Mouse (Mus musculus): ENCODE measurements around the gene Cxcl5. TPM values are rescaled to one million over a fixed set of nuclear protein-coding genes. Genes with fewer than 3 reads are reported as not detected.

Gene Cxcl5
- 0.35 TPM in 1 of 2 replicates, not detected in the other for polyA plus RNA-seq (2012; ENCODE audit: insufficient read depth, insufficient read length, missing spikeins)

DNA sequence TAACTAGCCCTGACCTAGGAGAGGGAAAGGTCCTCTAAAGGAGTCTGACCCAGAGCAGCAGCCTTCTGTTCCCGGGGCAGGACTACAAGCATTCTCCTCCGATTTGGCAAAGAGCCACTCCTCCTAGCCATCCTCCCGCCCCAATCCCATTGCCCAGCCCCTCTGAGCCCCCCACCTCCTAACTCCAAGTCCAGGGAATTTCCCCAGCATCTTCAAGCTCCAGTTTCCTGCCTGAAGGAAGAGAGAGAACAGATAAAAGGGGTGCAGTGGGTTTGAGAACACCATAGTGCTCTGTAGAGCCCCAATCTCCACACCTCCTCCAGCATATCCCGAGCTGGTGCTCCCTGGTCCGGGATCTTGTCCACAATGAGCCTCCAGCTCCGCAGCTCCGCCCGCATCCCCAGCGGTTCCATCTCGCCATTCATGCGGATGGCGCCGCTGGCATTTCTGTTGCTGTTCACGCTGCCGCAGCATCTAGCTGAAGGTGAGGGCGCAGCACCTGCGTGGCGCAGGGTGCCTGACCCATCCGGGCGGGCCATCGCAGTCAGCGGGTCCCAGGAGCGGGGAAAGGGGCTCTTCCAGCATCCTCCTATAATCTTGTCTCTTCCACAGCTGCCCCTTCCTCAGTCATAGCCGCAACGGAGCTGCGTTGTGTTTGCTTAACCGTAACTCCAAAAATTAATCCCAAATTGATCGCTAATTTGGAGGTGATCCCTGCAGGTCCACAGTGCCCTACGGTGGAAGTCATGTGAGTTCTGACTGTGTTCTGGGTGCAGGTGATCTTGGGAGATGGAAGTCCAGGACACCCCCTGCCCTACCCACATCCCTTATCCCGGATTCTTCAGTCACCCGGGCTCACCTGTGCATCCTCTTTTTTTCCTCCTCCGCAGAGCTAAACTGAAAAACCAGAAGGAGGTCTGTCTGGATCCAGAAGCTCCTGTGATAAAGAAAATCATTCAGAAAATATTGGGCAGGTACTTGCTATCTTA lies at the start of gene Cxcl5:
TSS of gene Cxcl5 (plus strand) at position 284 of the 989 bp plus-strand sequence.
- Histone ChIP-seq H3K4me1 (ENCODE audit: control insufficient read depth, insufficient read depth, low read length) (peaks cover 10% of the 10 kb centered on the region), H3K27ac (ENCODE audit: insufficient read depth, low read depth, low read length) (peak within 1 kb of the TSS; percentile 17; the same call in 1 of the 2 replicates), H3K4me3 (ENCODE audit: insufficient read depth, low read length) (no peak within 1 kb of the TSS)
- TF ChIP-seq POLR2A (IDR thresholded peaks at IDR 0.05; ENCODE audit: borderline replicate concordance, low read depth, low read length) (no peak), CTCF (IDR thresholded peaks at IDR 0.05; ENCODE audit: low read depth, low read length) (no peak)

DNA sequence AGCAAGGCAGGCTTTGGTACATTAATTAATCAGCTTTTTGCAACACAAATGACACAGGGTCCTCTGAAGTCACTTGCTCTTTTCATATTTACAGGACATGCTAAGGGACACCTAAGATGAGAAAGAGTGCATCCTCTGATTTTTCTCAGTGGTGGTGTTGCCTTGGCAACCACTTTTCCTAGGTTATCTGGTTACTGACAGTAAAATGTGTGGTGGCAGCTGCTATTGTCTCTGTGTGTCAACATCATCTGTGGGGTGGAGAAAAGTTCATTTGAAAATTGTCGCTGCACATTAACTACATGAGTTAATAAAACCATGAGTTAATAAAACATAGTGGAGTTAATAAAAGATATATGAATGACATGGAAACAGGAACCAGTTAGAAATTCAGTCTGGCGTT lies 47.8 kb upstream of the Cxcl5 start:
- Histone ChIP-seq H3K27ac (ENCODE audit: insufficient read depth, low read depth, low read length) (no peak overlapping the region), H3K4me3 (ENCODE audit: insufficient read depth, low read length) (no peak overlapping the region), H3K4me1 (ENCODE audit: control insufficient read depth, insufficient read depth, low read length) (no peaks in the 10 kb centered on the region)
- no peak for TF ChIP-seq POLR2A (IDR thresholded peaks at IDR 0.05; ENCODE audit: borderline replicate concordance, low read depth, low read length)
- TF ChIP-seq CTCF (IDR thresholded peaks at IDR 0.05; ENCODE audit: low read depth, low read length): no peak

DNA sequence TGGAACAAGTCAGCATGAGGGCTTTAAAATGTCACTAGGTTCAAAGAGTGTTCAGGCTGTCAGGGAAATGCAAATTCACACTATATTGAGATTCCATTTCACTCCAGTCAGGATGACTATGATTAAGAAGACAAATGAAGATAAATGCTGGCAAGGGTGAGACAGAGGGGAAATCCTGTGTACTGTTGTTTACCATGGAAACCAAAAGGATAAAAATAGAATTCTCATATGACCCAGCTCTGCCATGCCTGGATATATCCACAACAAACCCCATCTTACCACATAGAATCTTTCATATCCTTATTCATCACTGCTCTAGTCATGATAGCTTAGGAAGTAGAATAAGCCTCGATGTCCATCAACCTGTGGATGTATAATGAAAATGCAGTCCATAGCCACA lies 41.2 kb upstream of the Cxcl5 start:
- Histone ChIP-seq H3K4me1 (ENCODE audit: control insufficient read depth, insufficient read depth, low read length) (peaks cover 16% of the 10 kb centered on the region), H3K4me3 (ENCODE audit: insufficient read depth, low read length) (no peak overlapping the region), H3K27ac (ENCODE audit: insufficient read depth, low read depth, low read length) (no peak overlapping the region)
- TF ChIP-seq POLR2A (IDR thresholded peaks at IDR 0.05; ENCODE audit: borderline replicate concordance, low read depth, low read length): no peak
- TF ChIP-seq CTCF (IDR thresholded peaks at IDR 0.05; ENCODE audit: low read depth, low read length): no peak

DNA sequence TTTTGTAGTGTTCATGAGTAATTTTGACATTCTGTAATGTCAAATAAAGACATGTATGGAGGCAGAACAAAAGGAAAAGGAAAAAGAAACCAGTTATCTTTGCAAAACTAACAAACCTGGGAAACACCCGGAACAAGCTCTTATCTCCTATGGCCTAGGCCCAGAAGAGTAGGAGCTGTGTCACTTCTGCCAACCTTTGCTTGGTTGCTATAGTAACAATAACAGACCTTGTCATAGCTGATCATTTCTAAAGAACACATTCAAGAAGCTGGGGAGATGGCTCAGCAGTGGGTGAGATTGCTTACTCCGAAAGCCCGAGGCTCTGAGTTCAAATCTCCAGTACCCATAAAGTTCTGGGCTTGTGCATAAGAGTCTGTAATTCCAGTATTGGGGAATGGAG lies 36.5 kb upstream of the Cxcl5 start:
- TF ChIP-seq CTCF (IDR thresholded peaks at IDR 0.05; ENCODE audit: low read depth, low read length) (no peak), POLR2A (IDR thresholded peaks at IDR 0.05; ENCODE audit: borderline replicate concordance, low read depth, low read length) (no peak)

DNA sequence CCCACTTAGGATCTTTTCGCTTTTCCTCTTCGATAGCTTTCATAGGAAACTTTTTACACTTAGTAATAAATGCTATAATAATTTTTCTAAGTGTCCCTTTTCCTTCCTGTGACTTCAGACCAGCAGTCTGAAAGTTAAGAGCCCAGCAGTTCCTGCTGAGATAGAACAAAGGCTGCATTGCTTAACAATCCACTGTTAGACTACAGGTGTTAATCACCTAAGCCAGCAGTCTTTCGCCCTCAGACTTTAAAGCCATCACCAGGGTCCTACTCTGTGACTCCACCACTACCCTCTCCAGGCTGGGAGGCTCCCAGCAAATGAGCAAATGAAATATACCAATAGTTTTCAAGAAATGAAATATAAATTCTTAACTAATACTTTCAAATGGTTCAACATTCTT lies 30.9 kb upstream of the Cxcl5 start:
- Histone ChIP-seq H3K27ac (ENCODE audit: insufficient read depth, low read depth, low read length) (no peak overlapping the region), H3K4me1 (ENCODE audit: control insufficient read depth, insufficient read depth, low read length) (peaks cover 4% of the 10 kb centered on the region)
- TF ChIP-seq CTCF (IDR thresholded peaks at IDR 0.05; ENCODE audit: low read depth, low read length) (no peak), POLR2A (IDR thresholded peaks at IDR 0.05; ENCODE audit: borderline replicate concordance, low read depth, low read length) (no peak)

More for the DNA sequence above, 36.5 kb upstream of the Cxcl5 start:
- peaks cover 14% of the 10 kb centered on the region for H3K4me1 ChIP-seq (ENCODE audit: control insufficient read depth, insufficient read depth, low read length)
- no peak overlapping the region for H3K27ac ChIP-seq (ENCODE audit: insufficient read depth, low read depth, low read length)
- H3K4me3 ChIP-seq (ENCODE audit: insufficient read depth, low read length): no peak overlapping the region

DNA sequence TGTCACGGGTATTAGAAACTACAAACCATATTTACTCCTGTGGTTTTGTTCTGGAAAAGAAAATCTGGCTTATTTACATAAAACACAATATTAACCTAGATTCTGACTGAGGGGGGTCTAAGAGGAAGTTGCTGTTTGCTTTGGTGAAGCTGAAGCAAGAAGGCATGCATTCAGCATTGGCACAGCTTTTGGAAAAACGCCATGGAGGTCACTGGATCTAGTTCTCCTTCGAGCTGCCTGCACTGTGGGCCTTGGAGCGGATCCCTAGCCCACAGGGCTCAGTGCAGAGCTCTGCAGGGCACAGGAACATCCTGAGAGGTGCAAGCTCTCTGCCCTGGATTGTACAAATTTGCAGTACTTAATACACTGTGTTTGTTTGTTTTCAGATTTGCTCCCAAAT lies 27.7 kb upstream of the Cxcl5 start:
- Histone ChIP-seq H3K4me1 (ENCODE audit: control insufficient read depth, insufficient read depth, low read length) (peaks cover 4% of the 10 kb centered on the region), H3K27ac (ENCODE audit: insufficient read depth, low read depth, low read length) (peak overlapping the region; percentile 52; the same call in 1 of the 2 replicates), H3K4me3 (ENCODE audit: insufficient read depth, low read length) (no peak overlapping the region)
- TF ChIP-seq POLR2A (IDR thresholded peaks at IDR 0.05; ENCODE audit: borderline replicate concordance, low read depth, low read length) (no peak), CTCF (IDR thresholded peaks at IDR 0.05; ENCODE audit: low read depth, low read length) (no peak)

More for the DNA sequence above, 30.9 kb upstream of the Cxcl5 start:
- no peak overlapping the region for H3K4me3 ChIP-seq (ENCODE audit: insufficient read depth, low read length)

DNA sequence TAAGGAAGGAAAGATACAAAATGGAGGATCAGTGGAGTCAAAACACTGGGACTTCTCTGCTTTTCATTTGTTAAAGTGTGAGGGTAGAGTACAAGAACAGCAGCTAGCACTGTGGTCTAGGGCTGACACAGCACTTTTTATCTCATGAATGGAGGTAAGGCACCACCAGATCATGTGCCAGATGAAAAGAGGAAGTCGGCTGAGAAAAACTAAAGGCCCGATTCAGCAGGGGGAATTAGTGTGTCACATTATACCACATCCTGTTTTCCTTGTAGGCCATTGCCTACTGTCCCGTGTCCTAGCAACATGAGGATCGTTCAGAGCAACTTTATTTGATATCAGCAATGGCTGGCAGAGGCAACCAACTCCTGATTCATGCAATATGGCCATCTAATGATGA lies 17.1 kb upstream of the Cxcl5 start:
- no peak for TF ChIP-seq CTCF (IDR thresholded peaks at IDR 0.05; ENCODE audit: low read depth, low read length)
- no peak for TF ChIP-seq POLR2A (IDR thresholded peaks at IDR 0.05; ENCODE audit: borderline replicate concordance, low read depth, low read length)
- Histone ChIP-seq H3K4me3 (ENCODE audit: insufficient read depth, low read length) (no peak overlapping the region), H3K4me1 (ENCODE audit: control insufficient read depth, insufficient read depth, low read length) (peaks cover 28% of the 10 kb centered on the region), H3K27ac (ENCODE audit: insufficient read depth, low read depth, low read length) (peak overlapping the region; percentile 25)

DNA sequence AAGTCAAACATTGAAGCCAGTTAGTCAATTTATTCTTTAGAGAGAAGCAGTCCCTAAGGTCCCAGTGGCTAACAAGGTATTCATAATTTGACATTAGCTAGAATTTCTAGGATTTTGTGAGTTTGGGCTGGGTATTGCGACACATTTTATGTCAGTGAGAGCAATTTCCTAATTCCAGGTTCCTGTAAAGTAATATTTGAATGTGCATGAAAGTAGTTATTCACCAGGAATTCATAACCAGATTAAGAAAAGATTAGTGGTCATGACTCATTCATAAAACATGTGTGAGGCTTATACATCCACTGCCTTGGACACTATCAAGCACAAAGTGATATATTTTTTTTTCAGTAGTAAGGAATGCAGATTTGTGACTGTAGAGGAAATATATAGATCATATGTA lies 5.2 kb upstream of the Cxcl5 start:
- peaks cover 11% of the 10 kb centered on the region for H3K4me1 ChIP-seq (ENCODE audit: control insufficient read depth, insufficient read depth, low read length)
- H3K27ac ChIP-seq (ENCODE audit: insufficient read depth, low read depth, low read length): no peak overlapping the region
- H3K4me3 ChIP-seq (ENCODE audit: insufficient read depth, low read length): no peak overlapping the region
- TF ChIP-seq POLR2A (IDR thresholded peaks at IDR 0.05; ENCODE audit: borderline replicate concordance, low read depth, low read length): no peak
- no peak for TF ChIP-seq CTCF (IDR thresholded peaks at IDR 0.05; ENCODE audit: low read depth, low read length)

DNA sequence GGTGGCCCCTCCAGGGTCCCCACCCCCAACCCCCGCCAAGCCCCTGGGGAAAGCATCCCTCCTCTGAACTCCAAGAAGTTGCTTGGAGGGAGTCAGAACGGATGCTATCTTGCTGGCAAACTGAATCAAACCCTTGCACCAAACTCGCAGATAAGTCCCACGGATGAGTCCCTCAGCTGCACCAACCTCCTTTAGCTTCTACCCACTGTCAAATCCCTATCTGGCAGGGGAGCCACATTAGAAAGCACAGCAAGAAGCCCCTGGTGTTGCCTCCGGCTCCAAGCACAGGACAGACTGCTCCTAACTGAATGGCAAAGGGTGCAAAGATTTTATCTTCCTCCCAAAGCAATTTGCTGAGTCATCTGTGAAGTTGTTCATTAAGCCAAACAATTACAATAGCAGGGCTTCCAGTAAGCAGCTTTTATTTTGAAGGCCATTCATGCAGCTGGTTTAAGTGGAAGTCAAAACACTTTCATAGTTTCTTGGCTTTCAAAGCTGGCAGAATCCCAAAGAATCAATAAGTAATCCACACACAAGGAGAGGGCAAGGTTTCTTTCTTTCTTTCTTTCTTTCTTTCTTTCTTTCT lies 1.0 kb upstream of the Cxcl5 start:
- peaks cover 11% of the 10 kb centered on the region for H3K4me1 ChIP-seq (ENCODE audit: control insufficient read depth, insufficient read depth, low read length)
- H3K27ac ChIP-seq (ENCODE audit: insufficient read depth, low read depth, low read length): peak overlapping the region; percentile 17; the same call in 1 of the 2 replicates
- H3K4me3 ChIP-seq (ENCODE audit: insufficient read depth, low read length): no peak overlapping the region
- TF ChIP-seq POLR2A (IDR thresholded peaks at IDR 0.05; ENCODE audit: borderline replicate concordance, low read depth, low read length) (no peak), CTCF (IDR thresholded peaks at IDR 0.05; ENCODE audit: low read depth, low read length) (no peak)

DNA sequence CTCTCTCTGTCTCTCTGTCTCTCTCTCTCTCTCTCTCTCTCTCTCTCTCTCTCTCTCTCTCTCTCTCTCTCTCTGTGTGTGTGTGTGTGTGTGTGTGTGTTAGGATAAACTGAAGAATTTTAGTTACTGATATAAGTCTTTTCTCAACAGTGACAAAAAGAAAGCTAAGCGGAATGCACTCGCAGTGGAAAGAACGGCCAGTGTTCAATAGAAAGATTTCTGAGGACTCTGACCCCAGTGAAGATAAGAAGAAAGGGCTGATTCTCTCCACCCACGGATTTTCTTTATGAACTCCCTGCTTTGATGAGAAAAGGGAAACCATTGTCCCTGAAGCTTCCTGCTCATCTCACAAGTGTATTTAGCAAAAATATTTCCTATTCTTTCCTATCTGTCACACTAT lies 1.1 kb downstream of the Cxcl5 start:
- Histone ChIP-seq H3K4me1 (ENCODE audit: control insufficient read depth, insufficient read depth, low read length) (peaks cover 9% of the 10 kb centered on the region), H3K27ac (ENCODE audit: insufficient read depth, low read depth, low read length) (no peak overlapping the region), H3K4me3 (ENCODE audit: insufficient read depth, low read length) (no peak overlapping the region)
- TF ChIP-seq CTCF (IDR thresholded peaks at IDR 0.05; ENCODE audit: low read depth, low read length): no peak
- no peak for TF ChIP-seq POLR2A (IDR thresholded peaks at IDR 0.05; ENCODE audit: borderline replicate concordance, low read depth, low read length)

All from bone marrow macrophage, adult 2 months (primary cell).